Mouse (Mus musculus) intestine, postnatal 0 days (tissue): ENCODE data around the gene Col24a1. TPM values are rescaled to one million over a fixed set of nuclear protein-coding genes. Genes with fewer than 3 reads are reported as not detected.
A peak's percentile ranks its signal among the peaks of the same experiment; 100 is the strongest.
"Not testable (repeated sequence)": the region's sequence is repeated elsewhere in the genome, so short reads cannot be mapped to it uniquely, and the experiment has no call there.

Source experiments
- ATAC-seq: fragments of 200-750 bp; cut with Nextera tagmentation; 2 replicates; pipeline ENCODE4 v1.8.0; 2017; ENCODE audit warnings: mild to moderate bottlenecking, moderate TSS enrichment, moderate library complexity
- H3K27ac ChIP-seq: fragments of 300-500 bp; sonication (generic); 2 replicates; pipeline ENCODE4 v1.5.1; 2014; ENCODE audit warnings: mild to moderate bottlenecking, low read depth, low read length, moderate library complexity
- H3K27me3 ChIP-seq: fragments of 300-500 bp; sonication (generic); replicated peaks from 2 replicates; pipeline ENCODE4 v1.6.1; 2014; ENCODE audit warnings: low read length, mixed read lengths; ENCODE audit not compliant: control insufficient read depth, insufficient read depth
- H3K36me3 ChIP-seq: fragments of 300-500 bp; sonication (generic); 2 replicates; pipeline ENCODE4 v1.6.1; 2014; ENCODE audit warnings: mild to moderate bottlenecking, moderate library complexity; ENCODE audit not compliant: control insufficient read depth, insufficient read depth
- H3K4me1 ChIP-seq: fragments of 300-500 bp; sonication (generic); replicated peaks from 2 replicates; pipeline ENCODE4 v1.6.1; 2014; ENCODE audit warnings: antibody characterized with exemption, low read length, mixed read lengths; ENCODE audit not compliant: control insufficient read depth, insufficient read depth
- H3K4me2 ChIP-seq: fragments of 300-500 bp; sonication (generic); replicated peaks from 2 replicates; pipeline ENCODE4 v1.6.1; 2014; ENCODE audit warnings: low read depth, mild to moderate bottlenecking, moderate library complexity
- H3K4me3 ChIP-seq: fragments of 300-500 bp; sonication (generic); 2 replicates; pipeline ENCODE4 v1.5.1; 2014; ENCODE audit warnings: low read depth, low read length
- H3K9ac ChIP-seq: fragments of 300-500 bp; sonication (generic); 2 replicates; pipeline ENCODE4 v1.6.1; 2014; ENCODE audit warnings: mild to moderate bottlenecking, low read depth, low read length
- H3K9me3 ChIP-seq: fragments of 300-500 bp; sonication (generic); 2 replicates; pipeline ENCODE4 v1.6.1; 2016; ENCODE audit warnings: mixed run types; ENCODE audit not compliant: control insufficient read depth
- CTCF ChIP-seq: sonication (generic); IDR thresholded peaks from 2 replicates; pipeline ENCODE4 v1.5.1; 2016; ENCODE audit warnings: low read depth, mild to moderate bottlenecking, control low read depth, antibody characterized with exemption, moderate library complexity
- WGBS: fragments of 180-500 bp; shearing (Covaris S2); extraction: QIAGEN DNeasy Blood & Tissue Kit; methylation state at CpG from one replicate; pipeline ENCODE4 v1.1.7; 2014; 5-methylcytosine and 5-hydroxymethylcytosine counted together
- polyA plus RNA-seq: library from polyadenylated mRNA; unstranded; fragments of >200 nt; fragmentation: Nextera tagmentation; extraction: Ambion mirVana; gene quantifications from 2 replicates; pipeline ENCODE4 v1.2.1, GENCODE M21; 2015

Gene Col24a1
- polyA plus RNA-seq, 1 experiment from 2014 or later, result 1.9 TPM

DNA sequence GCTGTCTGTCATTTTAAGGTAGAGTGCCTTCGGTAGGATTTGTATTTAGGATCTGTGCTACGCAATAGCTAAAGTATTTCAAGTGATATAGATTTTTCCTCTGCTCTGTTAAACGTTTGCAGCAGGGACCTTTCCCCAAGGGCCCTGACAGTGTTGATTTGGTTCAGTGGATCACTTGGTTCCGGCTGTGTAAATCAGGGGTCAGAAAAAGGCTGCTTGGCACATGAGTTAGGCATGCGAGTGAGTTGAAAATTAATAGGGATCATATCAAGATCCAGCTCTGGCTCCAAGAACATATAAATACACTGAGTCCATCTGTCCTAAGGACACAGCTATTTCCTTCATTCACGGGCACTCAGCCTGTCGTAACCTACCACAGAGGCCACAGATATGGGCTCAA, 146.1 kb downstream of the Col24a1 start:
- no peak for ATAC-seq
- 78% methylated on average over 7 of the region's 7 CpGs for WGBS
- H3K9me3 ChIP-seq, result no peaks in the 10 kb centered on the region

DNA sequence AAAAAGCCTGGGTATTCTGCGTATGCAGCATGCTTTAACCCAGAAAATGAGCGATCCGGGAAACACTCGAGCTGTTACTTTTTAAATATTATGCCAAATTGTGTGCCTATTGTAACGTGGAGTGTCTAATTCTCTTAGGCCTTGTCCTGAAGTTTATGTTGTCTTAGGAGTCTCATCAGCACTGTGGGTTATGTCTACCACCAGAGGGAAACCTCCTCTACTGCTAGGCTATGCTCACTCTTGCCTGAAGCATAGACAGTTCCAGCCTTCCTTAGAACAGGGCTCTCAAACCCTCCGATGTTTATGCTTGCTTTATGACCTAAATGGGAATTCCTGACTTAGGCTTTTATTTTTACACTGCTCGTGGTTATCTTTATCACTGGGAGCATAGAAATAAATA, 146.8 kb downstream of the Col24a1 start:
- Histone ChIP-seq H3K4me1 (no peaks in the 10 kb centered on the region), H3K4me3 (no peak overlapping the region), H3K9me3 (no peaks in the 10 kb centered on the region), H3K36me3 (no peaks in the 10 kb centered on the region), H3K27ac (no peak overlapping the region), H3K27me3 (no peaks in the 10 kb centered on the region), H3K9ac (no peak overlapping the region), H3K4me2 (no peak overlapping the region)
- no peak for ATAC-seq
- WGBS, result 83% methylated on average over 7 of the region's 7 CpGs
- TF ChIP-seq CTCF, result peak; percentile 58

More for the DNA sequence above, 146.1 kb downstream of the Col24a1 start:
- Histone ChIP-seq H3K27ac (no peak overlapping the region), H3K4me2 (no peak overlapping the region), H3K27me3 (no peaks in the 10 kb centered on the region), H3K4me3 (no peak overlapping the region), H3K4me1 (no peaks in the 10 kb centered on the region), H3K9ac (no peak overlapping the region), H3K36me3 (no peaks in the 10 kb centered on the region)
- TF ChIP-seq CTCF, result no peak

- no peaks in the 10 kb centered on the region for H3K4me1 ChIP-seq
- ATAC-seq, result no peak
- H3K4me3 ChIP-seq, result no peak overlapping the region
- no peaks in the 10 kb centered on the region for H3K9me3 ChIP-seq
- no peak for TF ChIP-seq CTCF
- H3K4me2 ChIP-seq, result no peak overlapping the region
- no peaks in the 10 kb centered on the region for H3K36me3 ChIP-seq
- no peak overlapping the region for H3K9ac ChIP-seq
- H3K27ac ChIP-seq, result no peak overlapping the region
- 76% methylated on average over 1 of the region's 1 CpGs for WGBS
- H3K27me3 ChIP-seq, result no peaks in the 10 kb centered on the region
These were observed 148.7 kb downstream of the Col24a1 start for GRCm38 (mm10) chr3:145440993-145441392.

- 91% methylated on average over 1 of the region's 1 CpGs for WGBS
- H3K27me3 ChIP-seq, result no peaks in the 10 kb centered on the region
- no peak for ATAC-seq
- H3K4me3 ChIP-seq, result no peak overlapping the region
- no peaks in the 10 kb centered on the region for H3K4me1 ChIP-seq
- no peaks in the 10 kb centered on the region for H3K9me3 ChIP-seq
- no peak overlapping the region for H3K9ac ChIP-seq
- TF ChIP-seq CTCF, result peak; percentile 70
- no peak overlapping the region for H3K27ac ChIP-seq
- no peaks in the 10 kb centered on the region for H3K36me3 ChIP-seq
- H3K4me2 ChIP-seq, result no peak overlapping the region
These were observed 150.0 kb downstream of the Col24a1 start for GRCm38 (mm10) chr3:145442268-145442667.

DNA sequence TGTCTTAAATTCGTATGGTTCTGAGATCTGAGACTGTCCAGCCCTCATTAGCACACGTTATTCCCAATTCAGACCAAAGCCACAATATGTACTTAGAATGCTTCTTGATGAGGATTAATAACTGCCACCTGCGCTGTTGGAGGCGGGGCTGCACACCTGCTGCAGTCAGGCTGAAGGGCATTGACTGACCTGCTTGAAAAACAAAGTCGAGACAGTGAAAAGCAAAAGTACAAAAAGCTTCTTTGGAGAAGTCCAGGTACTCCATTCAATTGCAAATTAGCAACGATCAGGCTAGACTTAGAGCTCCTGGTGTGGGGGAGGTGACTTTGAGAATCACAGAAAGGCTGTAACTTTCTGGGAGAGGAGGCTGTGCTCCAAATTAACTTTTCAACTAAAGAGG, 150.9 kb downstream of the Col24a1 start:
- 66% methylated on average over 6 of the region's 6 CpGs for WGBS
- ATAC-seq, H3K27me3 ChIP-seq, H3K4me3 ChIP-seq, H3K27ac ChIP-seq, H3K9me3 ChIP-seq, H3K36me3 ChIP-seq, H3K4me2 ChIP-seq, H3K9ac ChIP-seq, H3K4me1 ChIP-seq: not testable (repeated sequence)

DNA sequence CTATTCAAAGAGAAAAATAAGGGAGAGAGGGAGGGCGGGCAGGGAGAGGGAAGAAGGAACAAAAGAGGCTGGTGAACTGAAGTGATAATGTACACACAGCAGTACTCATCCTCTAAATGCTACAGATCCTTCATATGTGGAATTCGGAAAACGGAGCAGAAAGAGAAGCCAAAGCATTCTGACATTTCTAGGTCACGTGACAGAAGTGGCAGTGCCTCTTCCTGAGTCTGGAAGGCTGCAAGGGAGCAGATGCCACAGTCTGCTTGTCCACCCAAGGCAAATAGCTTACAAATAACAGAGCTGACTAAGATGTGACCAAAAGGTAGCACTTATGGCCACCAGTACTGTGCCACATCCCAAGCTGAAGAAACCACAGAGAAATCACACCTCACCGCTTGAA, 164.8 kb downstream of the Col24a1 start:
- H3K4me1 ChIP-seq, result no peaks in the 10 kb centered on the region
- no peaks in the 10 kb centered on the region for H3K36me3 ChIP-seq
- no peaks in the 10 kb centered on the region for H3K9me3 ChIP-seq
- ATAC-seq, result no peak
- no peak for TF ChIP-seq CTCF
- H3K4me3 ChIP-seq, result no peak overlapping the region
- H3K4me2 ChIP-seq, result no peak overlapping the region
- H3K27ac ChIP-seq, result no peak overlapping the region
- no peak overlapping the region for H3K9ac ChIP-seq
- no peaks in the 10 kb centered on the region for H3K27me3 ChIP-seq
- WGBS, result 77% methylated on average over 5 of the region's 5 CpGs

DNA sequence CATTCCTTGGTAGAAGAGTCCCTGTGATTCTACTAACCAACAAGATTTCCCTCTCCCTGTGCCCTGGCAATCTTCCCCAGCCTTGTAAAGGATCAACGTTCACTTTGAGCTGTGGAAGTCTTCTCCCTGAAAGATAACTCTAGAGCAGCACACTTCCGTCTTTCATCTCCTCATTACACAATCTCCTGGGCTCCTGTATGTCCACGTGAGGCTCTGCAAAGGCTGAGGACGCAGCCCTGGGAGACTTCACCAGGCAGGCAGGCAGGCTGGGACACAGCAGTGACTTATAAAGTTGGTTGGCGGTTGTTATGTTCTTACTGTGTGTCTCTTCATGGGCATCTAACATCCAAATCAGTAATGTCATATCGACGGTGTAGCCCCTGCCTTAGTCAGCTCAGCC, 170.1 kb downstream of the Col24a1 start:
- no peak for TF ChIP-seq CTCF
- no peaks in the 10 kb centered on the region for H3K36me3 ChIP-seq
- 52% methylated on average over 7 of the region's 7 CpGs for WGBS

More for the DNA sequence above, 170.1 kb downstream of the Col24a1 start:
- Histone ChIP-seq H3K4me3 (no peak overlapping the region), H3K4me1 (no peaks in the 10 kb centered on the region), H3K4me2 (no peak overlapping the region), H3K27ac (no peak overlapping the region), H3K9me3 (no peaks in the 10 kb centered on the region), H3K27me3 (no peaks in the 10 kb centered on the region), H3K9ac (no peak overlapping the region)
- no peak; the same call in 1 of the 2 replicates for ATAC-seq
